Mouse (Mus musculus): Measurements from ENCODE around the gene Sbno2. TPM values are rescaled to one million over a fixed set of nuclear protein-coding genes. Genes with fewer than 3 reads are reported as not detected.
"Not testable (repeated sequence)": the region's sequence is repeated elsewhere in the genome, so short reads cannot be mapped to it uniquely, and the experiment has no call there.

Gene Sbno2
- polyA plus RNA-seq, 1 experiment: 25.4 TPM

GRCm38 (mm10) chr10:80044087-80044486 is 61.3 kb downstream of the Sbno2 start:
- peak overlapping the region; percentile 18; the same call in 1 of the 2 replicates for H3K27ac ChIP-seq (ENCODE audit: insufficient read depth, low read length)
- WGBS: 24% methylated on average over 4 of the region's 4 CpGs
- DNase-seq: no peak

GRCm38 (mm10) chr10:80041409-80042060 is 63.8 kb downstream of the Sbno2 start:
- H3K27me3 ChIP-seq (ENCODE audit: control insufficient read depth, insufficient read depth, low read length); H3K4me3 ChIP-seq (replicated peaks; ENCODE audit: insufficient read depth, low read depth, low read length); DNase-seq; H3K4me1 ChIP-seq (ENCODE audit: control insufficient read depth, insufficient read depth, low read length); H3K27ac ChIP-seq (ENCODE audit: insufficient read depth, low read length): not testable (repeated sequence)
- WGBS: 79% methylated on average over 8 of the region's 8 CpGs

More at GRCm38 (mm10) chr10:80044087-80044486, 61.3 kb downstream of the Sbno2 start:
- H3K4me1 ChIP-seq (ENCODE audit: control insufficient read depth, insufficient read depth, low read length): no peaks in the 10 kb centered on the region
- H3K4me3 ChIP-seq (replicated peaks; ENCODE audit: insufficient read depth, low read depth, low read length): no peak overlapping the region
- H3K27me3 ChIP-seq (ENCODE audit: control insufficient read depth, insufficient read depth, low read length): no peaks in the 10 kb centered on the region
- TF ChIP-seq POLR2A (IDR thresholded peaks at IDR 0.05; ENCODE audit: borderline replicate concordance, insufficient read depth, low read length): no peak
- no peak for TF ChIP-seq CTCF (IDR thresholded peaks at IDR 0.05; ENCODE audit: borderline replicate concordance, insufficient read depth, low read depth, low read length)

DNA sequence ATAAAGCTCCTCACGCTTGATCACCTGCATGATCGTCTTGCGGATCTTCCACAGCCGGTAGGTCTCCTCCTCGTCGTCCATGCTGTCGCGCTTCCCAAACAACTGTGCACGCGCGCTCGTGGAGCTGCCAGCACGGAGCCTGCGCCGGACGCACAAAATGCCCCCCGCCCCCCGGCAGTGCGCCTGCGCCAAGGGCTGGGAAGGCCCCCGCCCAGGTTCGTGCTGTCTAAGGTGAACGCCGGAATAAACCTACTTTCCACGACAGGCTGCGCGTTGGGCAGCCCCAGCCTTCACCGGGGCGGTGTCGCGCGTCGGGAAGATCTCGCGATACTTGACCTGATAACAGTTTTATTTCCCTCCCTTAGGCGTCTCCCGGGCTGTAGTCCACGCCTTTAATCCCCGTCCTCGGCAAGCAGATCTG is 65.8 kb downstream of the Sbno2 start, which contains the start of gene Polr2e:
TSS of gene Polr2e (minus strand) at position 237 of the 421 bp plus-strand sequence.
- peak within 1 kb of the TSS; percentile 16; the same call in 1 of the 2 replicates for H3K27ac ChIP-seq (ENCODE audit: insufficient read depth, low read length)
- peak within 1 kb of the TSS; percentile 76 for H3K4me3 ChIP-seq (replicated peaks; ENCODE audit: insufficient read depth, low read depth, low read length)
- under 1% methylated on average over 40 of the region's 40 CpGs for WGBS
- H3K27me3 ChIP-seq (ENCODE audit: control insufficient read depth, insufficient read depth, low read length): no peaks in the 10 kb centered on the region
- peak; percentile 97 to 99 for DNase-seq
- peaks cover 15% of the 10 kb centered on the region for H3K4me1 ChIP-seq (ENCODE audit: control insufficient read depth, insufficient read depth, low read length)
- no peak for TF ChIP-seq CTCF (IDR thresholded peaks at IDR 0.05; ENCODE audit: borderline replicate concordance, insufficient read depth, low read depth, low read length)
- peak; percentile 87 for TF ChIP-seq POLR2A (IDR thresholded peaks at IDR 0.05; ENCODE audit: borderline replicate concordance, insufficient read depth, low read length)

GRCm38 (mm10) chr10:80036832-80037231 is 68.5 kb downstream of the Sbno2 start:
- Histone ChIP-seq H3K27me3 (ENCODE audit: control insufficient read depth, insufficient read depth, low read length) (no peaks in the 10 kb centered on the region), H3K4me1 (ENCODE audit: control insufficient read depth, insufficient read depth, low read length) (peaks cover 29% of the 10 kb centered on the region), H3K4me3 (replicated peaks; ENCODE audit: insufficient read depth, low read depth, low read length) (no peak overlapping the region), H3K27ac (ENCODE audit: insufficient read depth, low read length) (no peak overlapping the region)
- WGBS: 87% methylated on average over 13 of the region's 13 CpGs
- no peak for DNase-seq
- TF ChIP-seq CTCF (IDR thresholded peaks at IDR 0.05; ENCODE audit: borderline replicate concordance, insufficient read depth, low read depth, low read length): no peak
- TF ChIP-seq POLR2A (IDR thresholded peaks at IDR 0.05; ENCODE audit: borderline replicate concordance, insufficient read depth, low read length): no peak

DNA sequence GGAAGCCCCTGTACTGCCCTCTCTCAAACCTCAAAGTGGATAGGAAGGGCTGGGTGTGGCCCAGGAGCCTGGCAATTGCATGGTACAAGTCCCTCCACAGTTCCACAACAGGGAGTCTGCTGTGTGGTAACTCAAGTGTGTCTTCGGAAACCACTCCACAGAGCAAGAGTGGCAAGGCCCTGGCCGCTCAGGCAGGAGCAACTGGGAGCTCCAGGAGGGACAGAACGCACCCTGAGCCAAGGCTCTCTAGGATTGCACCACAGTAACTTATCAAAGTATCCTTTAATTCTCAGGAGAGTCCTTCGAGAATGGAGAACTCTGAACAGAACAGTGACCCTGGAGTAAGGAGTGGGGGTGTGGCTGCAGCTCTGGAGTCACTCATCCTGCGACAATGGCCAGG is 69.7 kb downstream of the Sbno2 start:
- no peak for DNase-seq
- Histone ChIP-seq H3K4me3 (replicated peaks; ENCODE audit: insufficient read depth, low read depth, low read length) (no peak overlapping the region), H3K27me3 (ENCODE audit: control insufficient read depth, insufficient read depth, low read length) (no peaks in the 10 kb centered on the region), H3K4me1 (ENCODE audit: control insufficient read depth, insufficient read depth, low read length) (peaks cover 29% of the 10 kb centered on the region), H3K27ac (ENCODE audit: insufficient read depth, low read length) (0 out of 2 replicates have a peak overlapping the region, but pooled peaks have one; percentile 9)
- TF ChIP-seq POLR2A (IDR thresholded peaks at IDR 0.05; ENCODE audit: borderline replicate concordance, insufficient read depth, low read length) (no peak), CTCF (IDR thresholded peaks at IDR 0.05; ENCODE audit: borderline replicate concordance, insufficient read depth, low read depth, low read length) (no peak)
- WGBS: 89% methylated on average over 5 of the region's 5 CpGs

- no peak overlapping the region for H3K4me3 ChIP-seq (replicated peaks; ENCODE audit: insufficient read depth, low read depth, low read length)
- TF ChIP-seq POLR2A (IDR thresholded peaks at IDR 0.05; ENCODE audit: borderline replicate concordance, insufficient read depth, low read length): no peak
- TF ChIP-seq CTCF (IDR thresholded peaks at IDR 0.05; ENCODE audit: borderline replicate concordance, insufficient read depth, low read depth, low read length): no peak
- peaks cover 29% of the 10 kb centered on the region for H3K4me1 ChIP-seq (ENCODE audit: control insufficient read depth, insufficient read depth, low read length)
- no peak for DNase-seq
- no peaks in the 10 kb centered on the region for H3K27me3 ChIP-seq (ENCODE audit: control insufficient read depth, insufficient read depth, low read length)
- WGBS: 43% methylated on average over 8 of the region's 8 CpGs
- 0 out of 2 replicates have a peak overlapping the region, but pooled peaks have one; percentile 49 for H3K27ac ChIP-seq (ENCODE audit: insufficient read depth, low read length)
Observed at GRCm38 (mm10) chr10:80035148-80035547, 70.2 kb downstream of the Sbno2 start.

GRCm38 (mm10) chr10:80033511-80034391 is 71.6 kb downstream of the Sbno2 start:
- Histone ChIP-seq H3K4me3 (replicated peaks; ENCODE audit: insufficient read depth, low read depth, low read length) (no peak overlapping the region), H3K27ac (ENCODE audit: insufficient read depth, low read length) (peak overlapping the region; percentile 35), H3K4me1 (ENCODE audit: control insufficient read depth, insufficient read depth, low read length) (peaks cover 29% of the 10 kb centered on the region), H3K27me3 (ENCODE audit: control insufficient read depth, insufficient read depth, low read length) (no peaks in the 10 kb centered on the region)
- TF ChIP-seq CTCF (IDR thresholded peaks at IDR 0.05; ENCODE audit: borderline replicate concordance, insufficient read depth, low read depth, low read length) (peak; percentile 64), POLR2A (IDR thresholded peaks at IDR 0.05; ENCODE audit: borderline replicate concordance, insufficient read depth, low read length) (no peak)
- peak; percentile 65 for DNase-seq
- 44% methylated on average over 9 of the region's 9 CpGs for whole genome bisulfite sequencing
